Mouse (Mus musculus) liver, embryonic 13.5 days (tissue): ENCODE data around the gene Laptm4a. TPM values are rescaled to one million over a fixed set of nuclear protein-coding genes. Genes with fewer than 3 reads are reported as not detected.
"Not testable (repeated sequence)": the region's sequence is repeated elsewhere in the genome, so short reads cannot be mapped to it uniquely, and the experiment has no call there.

Source experiments
- ATAC-seq: fragments of 200-750 bp; cut with Nextera tagmentation; 2 replicates; pipeline ENCODE4 v1.8.0; 2017; ENCODE audit warnings: low read depth, mild to moderate bottlenecking, moderate number of reproducible peaks, moderate library complexity
- DNase-seq: peaks from one replicate; pipeline ENCODE4 v3.0.0; 2022
- H3K27ac ChIP-seq: fragments of 300-500 bp; sonication (generic); 2 replicates; pipeline ENCODE4 v1.5.1; 2015; ENCODE audit warnings: moderate library complexity, mild to moderate bottlenecking, inconsistent platforms
- H3K27me3 ChIP-seq: fragments of 300-500 bp; sonication (generic); 2 replicates; pipeline ENCODE4 v1.6.1; 2015; ENCODE audit warnings: mild to moderate bottlenecking, inconsistent platforms
- H3K36me3 ChIP-seq: fragments of 300-500 bp; sonication (generic); 2 replicates; pipeline ENCODE4 v1.6.1; 2015; ENCODE audit warnings: mild to moderate bottlenecking, inconsistent platforms
- H3K4me1 ChIP-seq: fragments of 300-500 bp; sonication (generic); replicated peaks from 2 replicates; pipeline ENCODE4 v1.6.1; 2015; ENCODE audit warnings: inconsistent platforms
- H3K4me2 ChIP-seq: fragments of 300-500 bp; sonication (generic); 2 replicates; pipeline ENCODE4 v1.6.1; 2015; ENCODE audit warnings: inconsistent platforms, mild to moderate bottlenecking, moderate library complexity
- H3K4me3 ChIP-seq: fragments of 300-500 bp; sonication (generic); replicated peaks from 2 replicates; pipeline ENCODE4 v1.5.1; 2015; ENCODE audit warnings: mild to moderate bottlenecking, inconsistent platforms
- H3K9ac ChIP-seq: fragments of 300-500 bp; sonication (generic); 2 replicates; pipeline ENCODE4 v1.6.1; 2015; ENCODE audit warnings: mild to moderate bottlenecking, inconsistent platforms
- H3K9me3 ChIP-seq: fragments of 300-500 bp; sonication (generic); replicated peaks from 2 replicates; pipeline ENCODE4 v1.6.1; 2016; ENCODE audit warnings: inconsistent platforms
- WGBS: fragments of 180-500 bp; shearing (Covaris S2); methylation state at CpG from one replicate; pipeline ENCODE4 v1.1.7; 2015; ENCODE audit not compliant: insufficient replicate concordance; 5-methylcytosine and 5-hydroxymethylcytosine counted together
- polyA plus RNA-seq: library from polyadenylated mRNA; unstranded; fragments of >200 nt; fragmentation: Nextera tagmentation; extraction: Ambion mirVana; gene quantifications from 2 replicates; pipeline ENCODE4 v1.2.1, GENCODE M21; 2015

Gene Laptm4a
- polyA plus RNA-seq, 1 experiment from 2014 or later, result 71.4 TPM

GRCm38 (mm10) chr12:8913701-8914340 lies 7.6 kb upstream of the Laptm4a start:
- H3K36me3 ChIP-seq, result no peaks in the 10 kb centered on the region
- H3K27ac ChIP-seq, result no peak overlapping the region
- ATAC-seq (no peak), DNase-seq (no peak)
- WGBS, result 62% methylated on average over 9 of the region's 9 CpGs
- peaks cover 7% of the 10 kb centered on the region for H3K4me1 ChIP-seq
- H3K9me3 ChIP-seq, result no peaks in the 10 kb centered on the region
- no peaks in the 10 kb centered on the region for H3K27me3 ChIP-seq
- no peak overlapping the region for H3K9ac ChIP-seq
- no peak overlapping the region for H3K4me3 ChIP-seq
- H3K4me2 ChIP-seq, result no peak overlapping the region

GRCm38 (mm10) chr12:8916378-8916777 lies 5.1 kb upstream of the Laptm4a start:
- H3K36me3 ChIP-seq, result no peaks in the 10 kb centered on the region
- H3K4me3 ChIP-seq, result no peak overlapping the region
- DNase-seq, result no peak
- H3K27me3 ChIP-seq, result no peaks in the 10 kb centered on the region
- 65% methylated on average over 5 of the region's 5 CpGs for WGBS
- no peaks in the 10 kb centered on the region for H3K9me3 ChIP-seq
- H3K27ac ChIP-seq, result no peak overlapping the region
- no peak overlapping the region for H3K9ac ChIP-seq
- no peak for ATAC-seq
- no peak overlapping the region for H3K4me2 ChIP-seq
- peaks cover 16% of the 10 kb centered on the region for H3K4me1 ChIP-seq

GRCm38 (mm10) chr12:8919231-8919630 lies 2.2 kb upstream of the Laptm4a start:
- Histone ChIP-seq H3K4me2 (no peak overlapping the region), H3K4me1 (peaks cover 23% of the 10 kb centered on the region), H3K4me3 (no peak overlapping the region), H3K9me3 (no peaks in the 10 kb centered on the region), H3K36me3 (0 out of 2 replicates have a peak, but pooled peaks cover 1% of the 10 kb centered on the region), H3K27ac (no peak overlapping the region), H3K27me3 (no peaks in the 10 kb centered on the region), H3K9ac (no peak overlapping the region)
- ATAC-seq, result no peak
- no peak for DNase-seq
- WGBS, result 80% methylated on average over 3 of the region's 3 CpGs

GRCm38 (mm10) chr12:8920996-8921393 lies 469 bp upstream of the Laptm4a start:
- peak overlapping the region; percentile 93; the same call in 1 of the 2 replicates for H3K27ac ChIP-seq
- 31% methylated on average over 1 of the region's 1 CpGs for WGBS
- peak overlapping the region; percentile 88 for H3K4me2 ChIP-seq
- peak overlapping the region; percentile 75 for H3K4me3 ChIP-seq
- no peaks in the 10 kb centered on the region for H3K9me3 ChIP-seq
- DNase-seq (no peak), ATAC-seq (no peak)
- H3K27me3 ChIP-seq, result no peaks in the 10 kb centered on the region
- peaks cover 11% of the 10 kb centered on the region for H3K36me3 ChIP-seq
- H3K9ac ChIP-seq, result peak overlapping the region; percentile 66
- peaks cover 31% of the 10 kb centered on the region for H3K4me1 ChIP-seq

GRCm38 (mm10) chr12:8922369-8923124 lies 1.1 kb downstream of the Laptm4a start:
- no peak for DNase-seq
- H3K36me3 ChIP-seq, result peaks cover 11% of the 10 kb centered on the region
- H3K27me3 ChIP-seq, result no peaks in the 10 kb centered on the region
- no peaks in the 10 kb centered on the region for H3K9me3 ChIP-seq
- H3K4me3 ChIP-seq, result peak overlapping the region; percentile 75
- peak overlapping the region; percentile 88 for H3K4me2 ChIP-seq
- H3K9ac ChIP-seq, result peak overlapping the region; percentile 87
- peaks cover 31% of the 10 kb centered on the region for H3K4me1 ChIP-seq
- H3K27ac ChIP-seq, result peak overlapping the region; percentile 93
- ATAC-seq, result no peak
- WGBS, result under 1% methylated on average over 30 of the region's 30 CpGs

- peak; percentile 19 for ATAC-seq
- Histone ChIP-seq H3K9ac (peak overlapping the region; percentile 87), H3K27ac (peak overlapping the region; percentile 93), H3K36me3 (peaks cover 11% of the 10 kb centered on the region), H3K9me3 (no peaks in the 10 kb centered on the region), H3K4me3 (peak overlapping the region; percentile 75), H3K4me1 (peaks cover 31% of the 10 kb centered on the region), H3K27me3 (no peaks in the 10 kb centered on the region), H3K4me2 (peak overlapping the region; percentile 88)
- WGBS, result 3% methylated on average over 5 of the region's 5 CpGs
- DNase-seq, result peak; percentile 60
Measured at GRCm38 (mm10) chr12:8923125-8923410, 1.6 kb downstream of the Laptm4a start.

GRCm38 (mm10) chr12:8923603-8924002 lies 2.1 kb downstream of the Laptm4a start:
- Histone ChIP-seq H3K27me3 (no peaks in the 10 kb centered on the region), H3K9me3 (no peaks in the 10 kb centered on the region), H3K27ac (peak overlapping the region; percentile 93), H3K9ac (peak overlapping the region; percentile 87), H3K4me2 (peak overlapping the region; percentile 88), H3K4me1 (peaks cover 34% of the 10 kb centered on the region), H3K36me3 (peaks cover 11% of the 10 kb centered on the region), H3K4me3 (peak overlapping the region; percentile 75)
- ATAC-seq, result no peak
- 57% methylated on average over 2 of the region's 2 CpGs for WGBS
- DNase-seq, result no peak

GRCm38 (mm10) chr12:8927652-8928051 lies 6.2 kb downstream of the Laptm4a start:
- Histone ChIP-seq H3K36me3 (peaks cover 24% of the 10 kb centered on the region), H3K4me2 (no peak overlapping the region), H3K9me3 (no peaks in the 10 kb centered on the region), H3K9ac (no peak overlapping the region), H3K4me1 (peaks cover 47% of the 10 kb centered on the region), H3K27me3 (no peaks in the 10 kb centered on the region), H3K27ac (no peak overlapping the region), H3K4me3 (no peak overlapping the region)
- no peak for DNase-seq
- ATAC-seq, result no peak
- WGBS, result 81% methylated on average over 3 of the region's 3 CpGs

- ATAC-seq (no peak), DNase-seq (no peak)
- Histone ChIP-seq H3K27ac (no peak overlapping the region), H3K4me1 (peaks cover 38% of the 10 kb centered on the region), H3K9me3 (no peaks in the 10 kb centered on the region), H3K9ac (no peak overlapping the region), H3K36me3 (peaks cover 33% of the 10 kb centered on the region), H3K27me3 (no peaks in the 10 kb centered on the region), H3K4me3 (no peak overlapping the region), H3K4me2 (no peak overlapping the region)
- 71% methylated on average over 4 of the region's 4 CpGs for WGBS
Measured at GRCm38 (mm10) chr12:8928766-8929165, 7.3 kb downstream of the Laptm4a start.

GRCm38 (mm10) chr12:8931083-8931482 lies 9.6 kb downstream of the Laptm4a start:
- Histone ChIP-seq H3K4me2 (0 out of 2 replicates have a peak overlapping the region, but pooled peaks have one; percentile 13), H3K9ac (no peak overlapping the region), H3K4me1 (peaks cover 25% of the 10 kb centered on the region), H3K27me3 (no peaks in the 10 kb centered on the region), H3K36me3 (peaks cover 41% of the 10 kb centered on the region), H3K9me3 (no peaks in the 10 kb centered on the region), H3K4me3 (no peak overlapping the region), H3K27ac (no peak overlapping the region)
- WGBS, result 35% methylated on average over 4 of the region's 4 CpGs
- peak; percentile 70 for ATAC-seq
- DNase-seq, result peak; percentile 5

GRCm38 (mm10) chr12:8935349-8935748 lies 13.9 kb downstream of the Laptm4a start:
- DNase-seq, result no peak
- no peaks in the 10 kb centered on the region for H3K9me3 ChIP-seq
- 86% methylated on average over 5 of the region's 5 CpGs for WGBS
- no peak overlapping the region for H3K9ac ChIP-seq
- H3K4me3 ChIP-seq, result no peak overlapping the region
- H3K27ac ChIP-seq, result no peak overlapping the region
- no peak for ATAC-seq
- no peaks in the 10 kb centered on the region for H3K27me3 ChIP-seq
- no peak overlapping the region for H3K4me2 ChIP-seq
- H3K36me3 ChIP-seq, result peaks cover 70% of the 10 kb centered on the region
- H3K4me1 ChIP-seq, result peaks cover 14% of the 10 kb centered on the region

GRCm38 (mm10) chr12:8936210-8936609 lies 14.7 kb downstream of the Laptm4a start:
- peaks cover 70% of the 10 kb centered on the region for H3K36me3 ChIP-seq

More at GRCm38 (mm10) chr12:8936210-8936609, 14.7 kb downstream of the Laptm4a start:
- 72% methylated on average over 4 of the region's 4 CpGs for WGBS
- DNase-seq, H3K9me3 ChIP-seq, H3K27me3 ChIP-seq, H3K9ac ChIP-seq, H3K4me3 ChIP-seq, H3K4me2 ChIP-seq, ATAC-seq, H3K27ac ChIP-seq, H3K4me1 ChIP-seq: not testable (repeated sequence)
